Mouse (Mus musculus) kidney, postnatal 25 days (tissue): ENCODE measurements around the gene Rbfox2.

Source experiments
- DNase-seq, 2 experiments: peaks; one replicate each; pipeline ENCODE4 v3.0.0; 2021; ENCODE audit warnings: mixed read lengths in 2 of 2

Gene Rbfox2

GRCm38 (mm10) chr15:77182800-77183199 is 124.0 kb downstream of the Rbfox2 start:
- DNase-seq = peak; percentile 47 to 60

GRCm38 (mm10) chr15:77174018-77174417 is 132.8 kb downstream of the Rbfox2 start:
- DNase-seq = no peak

- no peak for DNase-seq
Measured at GRCm38 (mm10) chr15:77172414-77172813, 134.4 kb downstream of the Rbfox2 start.

- DNase-seq = no peak
Measured at GRCm38 (mm10) chr15:77168781-77169180, 138.0 kb downstream of the Rbfox2 start.

GRCm38 (mm10) chr15:77166225-77166732 is 140.5 kb downstream of the Rbfox2 start:
- no peak for DNase-seq

GRCm38 (mm10) chr15:77163336-77163735 is 143.5 kb downstream of the Rbfox2 start:
- DNase-seq = no peak

- no peak for DNase-seq
Measured at GRCm38 (mm10) chr15:77162931-77163330, 143.9 kb downstream of the Rbfox2 start.

- DNase-seq = no peak
Measured at GRCm38 (mm10) chr15:77161382-77161781, 145.4 kb downstream of the Rbfox2 start.

GRCm38 (mm10) chr15:77160848-77161247 is 146.0 kb downstream of the Rbfox2 start:
- no peak for DNase-seq

- DNase-seq = peak; percentile 70 to 74
Measured at GRCm38 (mm10) chr15:77156525-77156924, 150.3 kb downstream of the Rbfox2 start.

GRCm38 (mm10) chr15:77154248-77154785 is 152.5 kb downstream of the Rbfox2 start:
- DNase-seq = no peak

GRCm38 (mm10) chr15:77153625-77154024 is 153.2 kb downstream of the Rbfox2 start:
- DNase-seq = peak; percentile 86 to 91

- DNase-seq = peak in 1 of 2 experiments; percentile 42
Measured at GRCm38 (mm10) chr15:77153088-77153546, 153.7 kb downstream of the Rbfox2 start.

GRCm38 (mm10) chr15:77152336-77153087 is 154.3 kb downstream of the Rbfox2 start:
- DNase-seq = peak; percentile 16 to 45

GRCm38 (mm10) chr15:77151816-77152215 is 155.0 kb downstream of the Rbfox2 start:
- no peak for DNase-seq

GRCm38 (mm10) chr15:77151178-77151577 is 155.6 kb downstream of the Rbfox2 start:
- no peak for DNase-seq

GRCm38 (mm10) chr15:77150424-77150841 is 156.4 kb downstream of the Rbfox2 start:
- no peak for DNase-seq

- DNase-seq = no peak
Measured at GRCm38 (mm10) chr15:77150000-77150399, 156.8 kb downstream of the Rbfox2 start.

- DNase-seq = no peak
Measured at GRCm38 (mm10) chr15:77149551-77149950, 157.3 kb downstream of the Rbfox2 start.

- DNase-seq = no peak
Measured at GRCm38 (mm10) chr15:77146942-77147341, 159.9 kb downstream of the Rbfox2 start.

- no peak for DNase-seq
Measured at GRCm38 (mm10) chr15:77144960-77145359, 161.8 kb downstream of the Rbfox2 start.

GRCm38 (mm10) chr15:77142787-77143186 is 164.0 kb downstream of the Rbfox2 start:
- no peak for DNase-seq

- no peak for DNase-seq
Measured at GRCm38 (mm10) chr15:77142352-77142751, 164.5 kb downstream of the Rbfox2 start.

GRCm38 (mm10) chr15:77141711-77142110 is 165.1 kb downstream of the Rbfox2 start:
- DNase-seq = no peak
